Mouse (Mus musculus) limb, embryonic 10.5 days (tissue): ENCODE measurements around the gene Akap9. TPM values are rescaled to one million over a fixed set of nuclear protein-coding genes. Genes with fewer than 3 reads are reported as not detected.
"Not testable (repeated sequence)": the region's sequence is repeated elsewhere in the genome, so short reads cannot be mapped to it uniquely, and the experiment has no call there.

Experiments
- DNase-seq: peaks from one replicate; pipeline ENCODE4 v3.0.0-alpha.2; 2017; ENCODE audit warnings: low spot score
- H3K27ac ChIP-seq: fragments of 300-500 bp; sonication (generic); 2 replicates; pipeline ENCODE4 v1.5.1; 2016; ENCODE audit warnings: mild to moderate bottlenecking
- H3K27me3 ChIP-seq: fragments of 300-500 bp; sonication (generic); 2 replicates; pipeline ENCODE4 v1.6.1; 2016; ENCODE audit warnings: low read depth, mild to moderate bottlenecking; ENCODE audit not compliant: poor library complexity, severe bottlenecking
- H3K36me3 ChIP-seq: fragments of 300-500 bp; sonication (generic); 2 replicates; pipeline ENCODE4 v1.6.1; 2016; ENCODE audit warnings: mild to moderate bottlenecking, moderate library complexity
- H3K4me1 ChIP-seq: fragments of 300-500 bp; sonication (generic); 2 replicates; pipeline ENCODE4 v1.6.1; 2016
- H3K4me3 ChIP-seq: fragments of 300-500 bp; sonication (generic); 2 replicates; pipeline ENCODE4 v1.5.1; 2016; ENCODE audit warnings: mild to moderate bottlenecking, moderate library complexity
- H3K9me3 ChIP-seq: fragments of 300-500 bp; sonication (generic); replicated peaks from 2 replicates; pipeline ENCODE4 v1.6.1; 2016; ENCODE audit warnings: mild to moderate bottlenecking
- WGBS: fragments of 180-500 bp; shearing (Covaris S2); methylation state at CpG from one replicate; pipeline ENCODE4 v1.1.7; 2016; 5-methylcytosine and 5-hydroxymethylcytosine counted together
- polyA plus RNA-seq: library from polyadenylated mRNA; unstranded; fragments of >200 nt; fragmentation: Nextera tagmentation; extraction: Ambion mirVana; gene quantifications from 2 replicates; pipeline ENCODE4 v1.2.1, GENCODE M21; 2016

Akap9 gene
- polyA plus RNA-seq, 1 experiment from 2014 or later: 130 TPM

GRCm38 (mm10) chr5:3935778-3936554 lies 8.1 kb downstream of the Akap9 start:
- Histone ChIP-seq H3K4me1 (peaks cover 2% of the 10 kb centered on the region), H3K27ac (no peak overlapping the region), H3K27me3 (no peaks in the 10 kb centered on the region), H3K9me3 (no peaks in the 10 kb centered on the region), H3K4me3 (no peak overlapping the region), H3K36me3 (peaks cover 14% of the 10 kb centered on the region; the same call in 1 of the 2 replicates)
- WGBS: 94% methylated on average over 8 of the region's 8 CpGs
- DNase-seq: no peak

DNA sequence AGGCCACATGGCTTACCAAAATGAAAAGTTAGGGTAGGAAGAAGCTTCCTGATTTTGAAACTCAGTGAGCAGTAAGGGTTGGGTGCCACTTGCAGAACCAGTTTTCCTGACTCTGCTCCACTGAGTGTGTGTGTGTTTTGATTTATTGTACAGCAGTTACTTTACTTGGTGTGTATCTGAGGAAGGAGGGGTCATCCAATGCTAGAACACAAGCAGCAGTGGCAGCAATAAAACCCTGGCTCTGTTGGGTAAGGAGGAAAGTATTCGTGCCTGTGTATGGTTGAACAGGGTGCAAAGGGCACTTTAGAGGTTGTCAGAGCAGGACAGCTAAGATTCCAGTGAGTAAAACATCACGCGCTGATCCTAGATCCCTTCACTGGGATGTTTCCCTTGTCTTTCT lies 11.1 kb downstream of the Akap9 start:
- no peaks in the 10 kb centered on the region for H3K27me3 ChIP-seq
- H3K36me3 ChIP-seq: peaks cover 14% of the 10 kb centered on the region; the same call in 1 of the 2 replicates
- H3K4me1 ChIP-seq: no peaks in the 10 kb centered on the region
- WGBS: 89% methylated on average over 3 of the region's 3 CpGs
- H3K9me3 ChIP-seq: no peaks in the 10 kb centered on the region
- DNase-seq: no peak
- no peak overlapping the region for H3K4me3 ChIP-seq
- H3K27ac ChIP-seq: no peak overlapping the region

- H3K4me3 ChIP-seq: no peak overlapping the region
- WGBS: 96% methylated on average over 5 of the region's 5 CpGs
- peaks cover 11% of the 10 kb centered on the region; the same call in 1 of the 2 replicates for H3K36me3 ChIP-seq
- no peak for DNase-seq
- H3K4me1 ChIP-seq: no peaks in the 10 kb centered on the region
- no peaks in the 10 kb centered on the region for H3K27me3 ChIP-seq
- no peak overlapping the region for H3K27ac ChIP-seq
- no peaks in the 10 kb centered on the region for H3K9me3 ChIP-seq
These were observed 11.5 kb downstream of the Akap9 start for GRCm38 (mm10) chr5:3939335-3939734.

DNA sequence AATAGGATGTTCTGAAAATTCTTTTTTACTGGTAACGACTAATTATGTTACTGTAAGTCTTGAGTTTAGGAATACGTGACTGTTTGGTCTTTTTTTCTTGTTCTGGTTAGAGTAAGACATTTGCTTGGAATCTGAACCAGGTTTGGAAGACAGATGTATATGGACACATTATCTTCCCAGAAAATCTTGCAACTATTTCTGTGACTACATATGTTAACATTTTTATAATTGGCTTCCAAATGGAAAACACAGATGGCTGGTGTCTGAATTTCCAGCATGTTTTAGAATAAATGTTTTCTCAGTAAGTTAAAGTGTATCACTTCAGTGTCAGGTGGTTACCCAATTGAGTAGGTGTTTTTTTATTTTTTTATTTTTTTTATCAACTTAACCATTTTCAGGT lies 13.4 kb downstream of the Akap9 start:
- H3K9me3 ChIP-seq: no peaks in the 10 kb centered on the region
- no peaks in the 10 kb centered on the region for H3K27me3 ChIP-seq
- peaks cover 11% of the 10 kb centered on the region; the same call in 1 of the 2 replicates for H3K36me3 ChIP-seq
- H3K27ac ChIP-seq: no peak overlapping the region
- H3K4me3 ChIP-seq: no peak overlapping the region
- no peaks in the 10 kb centered on the region for H3K4me1 ChIP-seq
- DNase-seq: no peak
- WGBS: 96% methylated on average over 2 of the region's 2 CpGs

- H3K27ac ChIP-seq, H3K4me3 ChIP-seq, DNase-seq, H3K4me1 ChIP-seq, H3K27me3 ChIP-seq, H3K9me3 ChIP-seq: not testable (repeated sequence)
- peaks cover 11% of the 10 kb centered on the region; the same call in 1 of the 2 replicates for H3K36me3 ChIP-seq
- 69% methylated on average over 4 of the region's 4 CpGs for WGBS
These were observed 15.3 kb downstream of the Akap9 start for GRCm38 (mm10) chr5:3943169-3943568.

GRCm38 (mm10) chr5:3952498-3952897 lies 24.6 kb downstream of the Akap9 start:
- 96% methylated on average over 6 of the region's 6 CpGs for WGBS
- no peak overlapping the region for H3K27ac ChIP-seq
- no peaks in the 10 kb centered on the region for H3K27me3 ChIP-seq
- peaks cover 8% of the 10 kb centered on the region for H3K4me1 ChIP-seq
- H3K4me3 ChIP-seq: no peak overlapping the region
- H3K36me3 ChIP-seq: peaks cover 75% of the 10 kb centered on the region
- H3K9me3 ChIP-seq: no peaks in the 10 kb centered on the region
- DNase-seq: no peak

DNA sequence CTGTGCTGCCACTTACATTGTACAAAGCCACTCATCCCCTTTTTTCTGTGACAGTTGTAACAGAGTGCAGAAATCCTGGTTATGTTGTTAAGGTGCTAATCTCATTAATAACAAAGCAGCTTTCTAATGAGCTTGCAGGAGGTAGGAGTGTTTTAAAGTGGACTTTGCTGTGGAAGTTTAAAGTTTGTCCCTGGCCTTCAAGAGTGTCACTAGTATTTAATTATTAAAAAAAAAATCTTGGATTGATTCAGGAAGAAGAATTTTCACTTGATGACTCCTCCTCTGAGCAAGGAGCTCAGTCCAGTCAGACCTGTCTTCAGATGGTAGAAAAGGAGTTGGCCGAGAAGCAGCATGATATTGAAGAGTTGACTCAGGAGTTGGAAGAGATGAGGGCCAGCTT lies 26.7 kb downstream of the Akap9 start:
- Histone ChIP-seq H3K36me3 (peaks cover 82% of the 10 kb centered on the region), H3K4me1 (peaks cover 8% of the 10 kb centered on the region), H3K27me3 (no peaks in the 10 kb centered on the region), H3K27ac (no peak overlapping the region), H3K9me3 (no peaks in the 10 kb centered on the region), H3K4me3 (no peak overlapping the region)
- DNase-seq: no peak
- 89% methylated on average over 1 of the region's 1 CpGs for WGBS

DNA sequence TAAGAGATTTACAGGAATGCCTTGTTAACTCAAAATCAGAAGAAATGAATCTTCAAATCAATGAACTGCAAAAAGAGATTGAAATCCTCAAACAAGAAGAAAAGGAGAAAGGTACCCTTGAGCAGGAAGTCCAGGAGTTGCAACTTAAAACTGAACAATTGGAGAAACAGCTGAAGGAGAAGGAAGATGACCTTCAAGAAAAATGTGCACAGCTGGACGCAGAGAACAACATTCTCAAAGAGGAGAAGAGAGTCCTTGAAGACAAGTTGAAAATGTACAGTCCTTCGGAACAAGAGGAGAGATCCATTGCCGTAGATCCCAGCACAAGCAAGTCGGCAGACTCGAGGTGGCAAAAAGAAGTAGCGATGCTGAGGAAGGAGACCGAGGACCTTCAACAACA lies 33.4 kb downstream of the Akap9 start:
- peaks cover 68% of the 10 kb centered on the region for H3K36me3 ChIP-seq
- 92% methylated on average over 7 of the region's 7 CpGs for WGBS

GRCm38 (mm10) chr5:3968415-3968814 lies 40.6 kb downstream of the Akap9 start:
- Histone ChIP-seq H3K9me3 (no peaks in the 10 kb centered on the region), H3K4me1 (no peaks in the 10 kb centered on the region), H3K36me3 (peaks cover 52% of the 10 kb centered on the region), H3K27ac (no peak overlapping the region), H3K4me3 (no peak overlapping the region), H3K27me3 (no peaks in the 10 kb centered on the region)
- DNase-seq: no peak
- 95% methylated on average over 9 of the region's 9 CpGs for WGBS

More for the DNA sequence above, 33.4 kb downstream of the Akap9 start:
- DNase-seq: no peak
- peaks cover 8% of the 10 kb centered on the region for H3K4me1 ChIP-seq
- no peak overlapping the region for H3K4me3 ChIP-seq
- no peak overlapping the region for H3K27ac ChIP-seq
- no peaks in the 10 kb centered on the region for H3K27me3 ChIP-seq
- no peaks in the 10 kb centered on the region for H3K9me3 ChIP-seq

DNA sequence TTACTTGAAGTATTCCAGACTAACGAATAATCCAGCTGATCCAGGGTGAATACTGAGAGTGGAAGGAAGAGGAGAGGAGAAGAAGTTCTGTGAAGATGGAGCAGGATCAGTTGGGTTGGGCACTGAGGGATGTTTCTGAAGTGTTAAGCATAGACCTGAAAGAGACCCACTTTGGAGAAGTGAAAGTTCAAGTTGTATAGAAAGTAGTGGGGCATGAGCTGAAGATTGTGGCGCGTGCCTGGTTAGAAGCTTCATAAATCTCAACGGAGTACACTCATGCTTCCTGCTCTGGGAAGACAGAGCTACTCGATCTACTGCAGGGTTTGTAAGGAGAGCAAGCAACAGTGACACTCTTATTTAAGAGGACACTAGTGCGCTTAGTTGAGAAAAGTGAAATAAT lies 41.3 kb downstream of the Akap9 start:
- Histone ChIP-seq H3K36me3 (peaks cover 56% of the 10 kb centered on the region), H3K4me3 (no peak overlapping the region), H3K27ac (no peak overlapping the region), H3K9me3 (no peaks in the 10 kb centered on the region), H3K27me3 (no peaks in the 10 kb centered on the region), H3K4me1 (no peaks in the 10 kb centered on the region)
- 96% methylated on average over 6 of the region's 6 CpGs for WGBS
- DNase-seq: no peak

DNA sequence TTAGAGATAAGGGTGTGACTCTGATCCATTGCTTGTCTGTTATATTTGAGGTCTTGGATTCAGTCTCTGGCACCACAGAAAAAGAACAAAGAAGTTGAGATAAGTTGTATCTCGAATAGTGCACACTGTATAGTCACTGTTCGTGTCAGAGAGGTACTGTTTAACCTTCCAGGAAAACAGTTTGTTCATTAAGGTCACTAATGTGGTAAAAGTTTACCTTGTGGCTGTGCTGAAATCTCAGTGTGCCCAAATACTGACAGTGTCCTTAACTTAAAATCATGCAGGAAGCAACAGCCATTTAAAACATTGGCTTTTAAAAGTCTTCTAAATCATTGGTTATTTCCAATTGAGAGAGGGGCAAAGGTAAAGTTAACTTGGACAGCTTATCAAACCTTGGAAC lies 43.1 kb downstream of the Akap9 start:
- H3K36me3 ChIP-seq: peaks cover 71% of the 10 kb centered on the region
- WGBS: 91% methylated on average over 2 of the region's 2 CpGs
- no peak for DNase-seq
- no peaks in the 10 kb centered on the region for H3K9me3 ChIP-seq
- H3K4me3 ChIP-seq: no peak overlapping the region
- H3K27me3 ChIP-seq: no peaks in the 10 kb centered on the region
- H3K27ac ChIP-seq: no peak overlapping the region
- no peaks in the 10 kb centered on the region for H3K4me1 ChIP-seq

DNA sequence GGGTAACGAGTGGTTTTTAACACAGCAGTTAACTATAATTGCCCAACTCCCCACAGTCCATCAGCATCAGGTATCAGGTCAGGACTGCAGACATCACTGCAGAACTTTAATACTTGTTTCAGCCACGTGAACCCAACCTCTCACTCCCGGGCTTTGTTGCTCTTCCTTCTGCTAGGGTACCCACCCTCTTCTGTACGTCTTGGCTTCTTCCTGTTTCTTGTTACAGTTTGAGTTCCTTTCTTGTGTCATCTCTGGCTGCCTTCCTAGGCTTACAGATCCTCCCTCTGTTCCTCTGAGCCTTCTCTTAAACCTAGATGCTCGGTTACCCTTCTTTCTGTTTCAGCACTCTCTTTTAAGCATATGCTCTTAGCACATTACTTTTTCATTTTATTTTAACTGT lies 45.9 kb downstream of the Akap9 start:
- Histone ChIP-seq H3K36me3 (peaks cover 88% of the 10 kb centered on the region), H3K9me3 (no peaks in the 10 kb centered on the region), H3K4me1 (no peaks in the 10 kb centered on the region), H3K4me3 (no peak overlapping the region), H3K27me3 (no peaks in the 10 kb centered on the region), H3K27ac (no peak overlapping the region)
- 84% methylated on average over 5 of the region's 5 CpGs for whole genome bisulfite sequencing
- no peak for DNase-seq

- Histone ChIP-seq H3K27me3 (no peaks in the 10 kb centered on the region), H3K27ac (no peak overlapping the region), H3K4me3 (no peak overlapping the region), H3K4me1 (no peaks in the 10 kb centered on the region), H3K9me3 (no peaks in the 10 kb centered on the region), H3K36me3 (peaks cover 82% of the 10 kb centered on the region)
- WGBS: 91% methylated on average over 6 of the region's 6 CpGs
- no peak for DNase-seq
These were observed 47.0 kb downstream of the Akap9 start for GRCm38 (mm10) chr5:3974896-3975295.

DNA sequence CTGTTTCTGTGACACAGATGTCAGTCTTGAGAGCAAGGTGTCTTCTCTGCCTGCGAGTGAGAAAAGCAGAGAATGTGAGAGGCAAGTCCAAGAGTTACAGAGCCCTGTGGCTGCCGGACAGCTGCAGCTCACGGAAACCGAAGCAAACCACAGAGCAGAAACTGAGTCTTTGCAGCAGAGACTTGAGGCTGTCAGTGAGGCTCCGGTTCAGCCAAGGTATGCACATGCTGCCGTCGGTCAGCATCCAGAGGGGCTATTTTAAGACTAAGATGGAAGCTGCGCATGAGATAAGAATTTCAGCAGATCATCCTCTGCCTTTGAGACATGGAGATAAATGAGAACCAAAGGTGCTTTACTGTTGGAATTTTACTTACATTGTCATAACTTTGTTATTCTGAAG lies 48.3 kb downstream of the Akap9 start:
- Histone ChIP-seq H3K4me3 (no peak overlapping the region), H3K27me3 (no peaks in the 10 kb centered on the region), H3K9me3 (no peaks in the 10 kb centered on the region), H3K27ac (no peak overlapping the region), H3K4me1 (no peaks in the 10 kb centered on the region), H3K36me3 (peaks cover 75% of the 10 kb centered on the region)
- DNase-seq: no peak
- WGBS: 95% methylated on average over 8 of the region's 8 CpGs
